In genomic region chr4:46307869-46308268, GRCm38 (mm10) we compare ENCODE assay signal across 27 mouse cellular contexts. TPM values are rescaled to one million over a fixed set of nuclear protein-coding genes. Genes with fewer than 3 reads are reported as not detected.
DNase-seq lines count a peak whose midpoint lies in the region; ATAC-seq and TF ChIP-seq lines count a peak whose summit lies in the region.
"Had no signal": no experiment of that assay in that cellular context is flagged by ENCODE, and none has a peak within 500 bp of the region (broad histone marks: within the 10 kb centered on the region; RNA-seq: fewer than 3 reads in every experiment).

No protein-coding gene starts in this region.

- no peaks in the 10 kb centered on the region for H3K27me3 ChIP-seq in cerebellum, adult 2 months (ENCODE audit: control insufficient read depth, insufficient read depth, low read length)
- H3K27me3 ChIP-seq in heart, embryonic 16.5 days (ENCODE audit: control insufficient read depth, insufficient read depth, low read length): peaks cover 8% of the 10 kb centered on the region; the same call in 1 of the 2 replicates

- H3K4me1 ChIP-seq in cerebellum, adult 2 months (ENCODE audit: control insufficient read depth, insufficient read depth, low read length): peaks cover 29% of the 10 kb centered on the region
- H3K4me1 ChIP-seq in heart, embryonic 16.5 days (ENCODE audit: control insufficient read depth, insufficient read depth, low read length): peaks cover 23% of the 10 kb centered on the region

- TF ChIP-seq POLR2A in cerebellum, adult 2 months (IDR thresholded peaks at IDR 0.05; ENCODE audit: borderline replicate concordance, insufficient read depth, low read length): no peak

- H3K9ac ChIP-seq in heart, embryonic 16.5 days (ENCODE audit: low read length): peak overlapping the region; percentile 32; the same call in 1 of the 2 replicates
- H3K9ac ChIP-seq: embryonic facial prominence, embryonic 13.5 days; forebrain, embryonic 13.5 days; hindbrain, embryonic 12.5 days; limb, embryonic 15.5 days; liver, embryonic 15.5 days; midbrain, embryonic 12.5 days; neural tube, embryonic 15.5 days had no signal

- H3K9me3 ChIP-seq in heart, embryonic 16.5 days (replicated peaks; ENCODE audit: control insufficient read depth, low read length): no peaks in the 10 kb centered on the region
- H3K9me3 ChIP-seq: embryonic facial prominence, embryonic 13.5 days; forebrain, embryonic 13.5 days; hindbrain, embryonic 12.5 days; limb, embryonic 15.5 days; liver, embryonic 15.5 days; midbrain, embryonic 12.5 days; neural tube, embryonic 15.5 days had no signal

- DNase-seq in cerebellum, adult 2 months: peak in 1 of 2 experiments; percentile 35
- DNase-seq in cerebellum, postnatal 4 days (ENCODE audit: low spot score in 2 of 2): no peak
- no peak for DNase-seq in heart, postnatal 4 days
- DNase-seq in kidney, postnatal 36 days: peak; percentile 8 to 14
- DNase-seq in kidney, postnatal 25 days: no peak
- DNase-seq: embryo, embryonic 11 days; thymus, postnatal 14 days had no signal

- ATAC-seq in heart, embryonic 16.5 days (replicated peaks; ENCODE audit: extremely low read depth, insufficient read depth, low FRiP score): no peak
- ATAC-seq in megakaryocyte progenitor cell, adult 5-6 weeks (replicated peaks; ENCODE audit: poor library complexity): peak; percentile 59
- ATAC-seq: forebrain, embryonic 13.5 days had no signal

- peak overlapping the region; percentile 14 for H3K4me3 ChIP-seq in cerebellum, adult 2 months (replicated peaks; ENCODE audit: insufficient read depth, low read depth, low read length)
- H3K4me3 ChIP-seq in heart, embryonic 16.5 days (ENCODE audit: low read length): no peak overlapping the region
- H3K4me3 ChIP-seq: embryonic facial prominence, embryonic 13.5 days; erythroblast, embryonic 14.5 days; forebrain, embryonic 13.5 days; gastrocnemius, adult 2 months; hindbrain, embryonic 12.5 days; limb, embryonic 15.5 days; liver, embryonic 15.5 days; midbrain, embryonic 12.5 days; neural tube, embryonic 15.5 days had no signal

- H3K4me2 ChIP-seq in heart, embryonic 16.5 days (ENCODE audit: low read depth, low read length): peak overlapping the region; percentile 45
- H3K4me2 ChIP-seq: embryonic facial prominence, embryonic 13.5 days; hindbrain, embryonic 12.5 days; limb, embryonic 15.5 days; liver, embryonic 15.5 days; midbrain, embryonic 12.5 days; neural tube, embryonic 15.5 days had no signal

- WGBS in cerebellum, adult 2 months: 86% methylated on average over 7 of the region's 7 CpGs
- 76% methylated on average over 7 of the region's 7 CpGs for WGBS in heart, embryonic 16.5 days

- TF ChIP-seq CTCF in cerebellum, adult 2 months (IDR thresholded peaks at IDR 0.05; ENCODE audit: borderline replicate concordance, insufficient read depth, low read depth, low read length): no peak

- no peaks in the 10 kb centered on the region for H3K36me3 ChIP-seq in heart, embryonic 16.5 days (ENCODE audit: control insufficient read depth, insufficient read depth)
- H3K36me3 ChIP-seq: embryonic facial prominence, embryonic 13.5 days; hindbrain, embryonic 12.5 days; limb, embryonic 15.5 days; liver, embryonic 15.5 days; midbrain, embryonic 12.5 days; neural tube, embryonic 15.5 days had no signal

- peak overlapping the region; percentile 61; the same call in 1 of the 2 replicates for H3K27ac ChIP-seq in cerebellum, adult 2 months (ENCODE audit: insufficient read depth, low read length)
- peak overlapping the region; percentile 56 for H3K27ac ChIP-seq in heart, embryonic 16.5 days (ENCODE audit: low read length)
- H3K27ac ChIP-seq: embryonic facial prominence, embryonic 13.5 days; gastrocnemius, adult 2 months; hindbrain, embryonic 12.5 days; limb, embryonic 15.5 days; liver, embryonic 15.5 days; midbrain, embryonic 12.5 days; neural tube, embryonic 15.5 days had no signal

RNA-seq across cellular contexts. Expression of gene Foxe1, which starts 35.5 kb away (rescaled TPM):
- not detected in 2 replicates for polyA plus RNA-seq in cerebellum, adult 2 months (2012; rRNA removed)
- polyA plus RNA-seq in heart, embryonic 16.5 days (2015; fragmentation: Nextera tagmentation; extraction: Ambion mirVana): not detected in 2 replicates
- total RNA-seq in heart, postnatal 4 days (2021): under 1 TPM in 1 of 2 experiments, not detected in 1; 0.14 TPM
- not detected in 2 replicates for total RNA-seq in megakaryocyte progenitor cell, adult 5-6 weeks (2015)
- not detected in 2 replicates for total RNA-seq in megakaryocyte progenitor cell, adult 5-6 weeks (2017)
- total RNA-seq: adrenal gland, adult 8-10 months; gastrocnemius, adult 2 months; gastrocnemius, postnatal 4 days; layer of hippocampus, adult 18-20 months; layer of hippocampus, postnatal 14 days; left cerebral cortex, adult 8-10 months; left cerebral cortex, postnatal 4 days had no signal
- polyA plus RNA-seq: erythroblast, embryonic 14.5 days; forebrain, embryonic 13.5 days; frontal cortex, adult 2 months; heart, embryonic 14.5 days; liver, embryonic 15.5 days; lung, embryonic 16.5 days; midbrain, embryonic 12.5 days; neural tube, embryonic 15.5 days had no signal

Comparison
In these comparisons a context has a peak if more than half of its experiments do, and no peak if none do; other contexts are left out.
1. DNase-seq: peak in kidney, postnatal 36 days (2 of 2); none in cerebellum, postnatal 4 days (0 of 2), heart, postnatal 4 days (single experiment) and kidney, postnatal 25 days (0 of 2).